Mouse (Mus musculus): Measurements from ENCODE around the gene Kmt5a. TPM values are rescaled to one million over a fixed set of nuclear protein-coding genes. Genes with fewer than 3 reads are reported as not detected.

The Kmt5a gene
- total RNA-seq, 1 experiment = 62.6 TPM

GRCm38 (mm10) chr5:124442628-124443027 is 2.9 kb downstream of the Kmt5a start:
- Histone ChIP-seq H3K9me3 (ENCODE audit: control insufficient read depth, insufficient read depth, low read depth, low read length) (no peaks in the 10 kb centered on the region), H3K4me3 (ENCODE audit: insufficient read depth in 1 of 2, low read depth in 1 of 2, low read length in 2 of 2, poor library complexity in 1 of 2, severe bottlenecking in 1 of 2) (no peak overlapping the region), H3K4me1 (ENCODE audit: control insufficient read depth in 2 of 2, insufficient read depth in 2 of 2, low read length in 2 of 2, poor library complexity in 1 of 2) (peaks cover 5 to 6% of the 10 kb centered on the region in 2 experiments; a peak in 2 of 4 replicates), H3K36me3 (ENCODE audit: control insufficient read depth, insufficient read depth, low read length, poor library complexity, severe bottlenecking) (peaks cover 6% of the 10 kb centered on the region), H3K9ac (ENCODE audit: insufficient read depth, low read depth, low read length, poor library complexity, severe bottlenecking) (no peak overlapping the region), H3K27ac (ENCODE audit: insufficient read depth, low read depth, low read length, poor library complexity, severe bottlenecking) (no peak overlapping the region)
- in situ Hi-C loops (cut with MboI; ENCODE audit: low sequenced_read_pairs in 2 of 2, unreplicated experiment in 2 of 2) = no loop called here
- DNase-seq (ENCODE audit: low read depth, low spot score) = no peak
- no peak for TF ChIP-seq ZNF384 (IDR thresholded peaks at IDR 0.05; ENCODE audit: low read depth, low read length)

- Histone ChIP-seq H3K9ac (ENCODE audit: insufficient read depth, low read depth, low read length, poor library complexity, severe bottlenecking) (peak overlapping the region; percentile 75; the same call in 1 of the 2 replicates), H3K9me3 (ENCODE audit: control insufficient read depth, insufficient read depth, low read depth, low read length) (no peaks in the 10 kb centered on the region), H3K4me3 (ENCODE audit: insufficient read depth in 1 of 2, low read depth in 1 of 2, low read length in 2 of 2, poor library complexity in 1 of 2, severe bottlenecking in 1 of 2) (peak overlapping the region; percentile 63 to 91), H3K4me1 (ENCODE audit: control insufficient read depth in 2 of 2, insufficient read depth in 2 of 2, low read length in 2 of 2, poor library complexity in 1 of 2) (peaks cover 6 to 10% of the 10 kb centered on the region in 2 experiments; a peak in 2 of 4 replicates), H3K36me3 (ENCODE audit: control insufficient read depth, insufficient read depth, low read length, poor library complexity, severe bottlenecking) (peaks cover 20% of the 10 kb centered on the region), H3K27ac (ENCODE audit: insufficient read depth, low read depth, low read length, poor library complexity, severe bottlenecking) (peak overlapping the region; percentile 42; the same call in 1 of the 2 replicates)
- in situ Hi-C loops (cut with MboI; ENCODE audit: low sequenced_read_pairs in 2 of 2, unreplicated experiment in 2 of 2) = no loop called here
- no peak for TF ChIP-seq MAFK (IDR thresholded peaks at IDR 0.05; ENCODE audit: insufficient read depth, low read depth, low read length)
- no peak for TF ChIP-seq CHD2 (IDR thresholded peaks at IDR 0.05; ENCODE audit: low read depth, low read length)
- TF ChIP-seq ZC3H11A (IDR thresholded peaks at IDR 0.05; ENCODE audit: borderline replicate concordance, low read depth, low read length) = no peak
- peak; percentile 75 for TF ChIP-seq ZNF384 (IDR thresholded peaks at IDR 0.05; ENCODE audit: low read depth, low read length)
- no peak for DNase-seq (ENCODE audit: low read depth, low spot score)
Observed at GRCm38 (mm10) chr5:124444208-124444607, 4.5 kb downstream of the Kmt5a start.

GRCm38 (mm10) chr5:124444661-124445561 is 5.2 kb downstream of the Kmt5a start:
- TF ChIP-seq HCFC1 (IDR thresholded peaks at IDR 0.05; ENCODE audit: borderline replicate concordance, insufficient read depth, low read length) (no peak), MAFK (IDR thresholded peaks at IDR 0.05; ENCODE audit: insufficient read depth, low read depth, low read length) (peak; percentile 81)
- in situ Hi-C loops (cut with MboI; ENCODE audit: low sequenced_read_pairs in 2 of 2, unreplicated experiment in 2 of 2) = no loop called here
- Histone ChIP-seq H3K36me3 (ENCODE audit: control insufficient read depth, insufficient read depth, low read length, poor library complexity, severe bottlenecking) (peaks cover 26% of the 10 kb centered on the region), H3K27ac (ENCODE audit: insufficient read depth, low read depth, low read length, poor library complexity, severe bottlenecking) (peak overlapping the region; percentile 92), H3K9me3 (ENCODE audit: control insufficient read depth, insufficient read depth, low read depth, low read length) (no peaks in the 10 kb centered on the region), H3K9ac (ENCODE audit: insufficient read depth, low read depth, low read length, poor library complexity, severe bottlenecking) (peak overlapping the region; percentile 96), H3K4me1 (ENCODE audit: control insufficient read depth in 2 of 2, insufficient read depth in 2 of 2, low read length in 2 of 2, poor library complexity in 1 of 2) (peaks cover 6 to 10% of the 10 kb centered on the region in 2 experiments; a peak in 2 of 4 replicates), H3K4me3 (ENCODE audit: insufficient read depth in 1 of 2, low read depth in 1 of 2, low read length in 2 of 2, poor library complexity in 1 of 2, severe bottlenecking in 1 of 2) (peak overlapping the region; percentile 63 to 91)
- no peak for DNase-seq (ENCODE audit: low read depth, low spot score)

- DNase-seq (ENCODE audit: low read depth, low spot score) = no peak
- peak overlapping the region; percentile 96 for H3K9ac ChIP-seq (ENCODE audit: insufficient read depth, low read depth, low read length, poor library complexity, severe bottlenecking)
- H3K36me3 ChIP-seq (ENCODE audit: control insufficient read depth, insufficient read depth, low read length, poor library complexity, severe bottlenecking) = peaks cover 32% of the 10 kb centered on the region
- peaks cover 6 to 10% of the 10 kb centered on the region in 2 experiments; a peak in 3 of 4 replicates for H3K4me1 ChIP-seq (ENCODE audit: control insufficient read depth in 2 of 2, insufficient read depth in 2 of 2, low read length in 2 of 2, poor library complexity in 1 of 2)
- in situ Hi-C loops (cut with MboI; ENCODE audit: low sequenced_read_pairs in 2 of 2, unreplicated experiment in 2 of 2) = no loop called here
- peak overlapping the region; percentile 91 to 92 for H3K4me3 ChIP-seq (ENCODE audit: insufficient read depth in 1 of 2, low read depth in 1 of 2, low read length in 2 of 2, poor library complexity in 1 of 2, severe bottlenecking in 1 of 2)
- TF ChIP-seq ZC3H11A (IDR thresholded peaks at IDR 0.05; ENCODE audit: borderline replicate concordance, low read depth, low read length) (no peak), ZNF384 (IDR thresholded peaks at IDR 0.05; ENCODE audit: low read depth, low read length) (no peak), MAFK (IDR thresholded peaks at IDR 0.05; ENCODE audit: insufficient read depth, low read depth, low read length) (no peak), HCFC1 (IDR thresholded peaks at IDR 0.05; ENCODE audit: borderline replicate concordance, insufficient read depth, low read length) (no peak), CHD2 (IDR thresholded peaks at IDR 0.05; ENCODE audit: low read depth, low read length) (no peak)
- H3K27ac ChIP-seq (ENCODE audit: insufficient read depth, low read depth, low read length, poor library complexity, severe bottlenecking) = peak overlapping the region; percentile 92
- no peaks in the 10 kb centered on the region for H3K9me3 ChIP-seq (ENCODE audit: control insufficient read depth, insufficient read depth, low read depth, low read length)
Observed at GRCm38 (mm10) chr5:124445621-124446293, 6.0 kb downstream of the Kmt5a start.
